ENCODE assay signal across 19 mouse cellular contexts in genomic region chr5:63891241-63891640, GRCm38 (mm10).
A peak's percentile ranks its signal among the peaks of the same experiment; 100 is the strongest.
DNase-seq lines count a peak whose midpoint lies in the region; ATAC-seq and TF ChIP-seq lines count a peak whose summit lies in the region.
"Had no signal": no experiment of that assay in that cellular context is flagged by ENCODE, and none has a peak within 500 bp of the region (broad histone marks: within the 10 kb centered on the region; RNA-seq: fewer than 3 reads in every experiment).

No protein-coding gene starts in this region.

- H3K27ac ChIP-seq in liver, embryonic 13.5 days: peak overlapping the region; percentile 15; the same call in 1 of the 2 replicates
- peak overlapping the region; percentile 69; the same call in 1 of the 2 replicates for H3K27ac ChIP-seq in lung, embryonic 16.5 days (ENCODE audit: low read length)
- peak overlapping the region; percentile 59; the same call in 1 of the 2 replicates for H3K27ac ChIP-seq in stomach, embryonic 15.5 days
- H3K27ac ChIP-seq in stomach, postnatal 0 days (replicated peaks): 0 out of 2 replicates have a peak overlapping the region, but pooled peaks have one; percentile 18
- H3K27ac ChIP-seq: embryonic facial prominence, embryonic 13.5 days; forebrain, embryonic 13.5 days; heart, embryonic 15.5 days; hindbrain, embryonic 13.5 days had no signal

- no peak overlapping the region for H3K9ac ChIP-seq in liver, embryonic 13.5 days
- H3K9ac ChIP-seq in lung, embryonic 16.5 days (ENCODE audit: low read length): no peak overlapping the region
- H3K9ac ChIP-seq in stomach, embryonic 15.5 days: no peak overlapping the region
- H3K9ac ChIP-seq in stomach, postnatal 0 days (ENCODE audit: low read length): no peak overlapping the region
- H3K9ac ChIP-seq: embryonic facial prominence, embryonic 13.5 days; forebrain, embryonic 13.5 days; heart, embryonic 15.5 days; hindbrain, embryonic 13.5 days had no signal

- no peak for DNase-seq in liver, embryonic 13.5 days
- DNase-seq in liver: no peak
- no peak for DNase-seq in lung, postnatal 14 days
- no peak for DNase-seq in stomach, postnatal 0 days (ENCODE audit: low spot score)
- DNase-seq: adrenal gland, adult 2 months; adrenal gland, postnatal 25 days; cerebellum, adult 18-20 months; cerebellum, adult 9-11 months; cerebellum, postnatal 36 days; gastrocnemius, postnatal 36 days; heart, postnatal 14 days had no signal

- H3K4me3 ChIP-seq in liver, embryonic 13.5 days (replicated peaks): no peak overlapping the region
- H3K4me3 ChIP-seq in lung, embryonic 16.5 days (ENCODE audit: low read length): no peak overlapping the region
- no peak overlapping the region for H3K4me3 ChIP-seq in stomach, embryonic 15.5 days (replicated peaks)
- H3K4me3 ChIP-seq in stomach, postnatal 0 days (ENCODE audit: low read depth, low read length): no peak overlapping the region
- H3K4me3 ChIP-seq: embryonic facial prominence, embryonic 13.5 days; forebrain, embryonic 13.5 days; heart, embryonic 15.5 days; hindbrain, embryonic 13.5 days had no signal

- TF ChIP-seq CTCF in stomach, postnatal 0 days (IDR thresholded peaks at IDR 0.05; ENCODE audit: low read depth): no peak

- peak; percentile 37; the same call in 1 of the 2 replicates for ATAC-seq in liver, embryonic 13.5 days (ENCODE audit: low read depth)
- peak; percentile 62 for ATAC-seq in lung, embryonic 16.5 days (ENCODE audit: low read depth)
- ATAC-seq in stomach, embryonic 15.5 days (ENCODE audit: insufficient read depth, low FRiP score, low read depth): 0 out of 2 replicates have a peak, but pooled peaks have one; percentile 14
- ATAC-seq in stomach, postnatal 0 days (ENCODE audit: low FRiP score, low TSS enrichment): peak; percentile 57; the same call in 1 of the 2 replicates
- ATAC-seq in frontal cortex, adult (ENCODE audit: low TSS enrichment): no peak
- ATAC-seq: forebrain, embryonic 13.5 days had no signal

- H3K4me2 ChIP-seq in liver, embryonic 13.5 days: no peak overlapping the region
- no peak overlapping the region for H3K4me2 ChIP-seq in lung, embryonic 16.5 days (ENCODE audit: low read depth, low read length)
- H3K4me2 ChIP-seq in stomach, embryonic 15.5 days: no peak overlapping the region
- no peak overlapping the region for H3K4me2 ChIP-seq in stomach, postnatal 0 days (replicated peaks; ENCODE audit: low read depth)
- H3K4me2 ChIP-seq: embryonic facial prominence, embryonic 13.5 days; forebrain, embryonic 13.5 days; heart, embryonic 11.5 days; heart, embryonic 15.5 days; hindbrain, embryonic 13.5 days had no signal

- H3K4me1 ChIP-seq in liver, embryonic 13.5 days (replicated peaks): peaks cover 15% of the 10 kb centered on the region
- peaks cover 15% of the 10 kb centered on the region; the same call in 1 of the 2 replicates for H3K4me1 ChIP-seq in lung, embryonic 16.5 days (replicated peaks; ENCODE audit: control insufficient read depth, insufficient read depth, low read length)
- 0 out of 2 replicates have a peak, but pooled peaks cover 15% of the 10 kb centered on the region for H3K4me1 ChIP-seq in stomach, embryonic 15.5 days
- H3K4me1 ChIP-seq in stomach, postnatal 0 days (replicated peaks; ENCODE audit: control insufficient read depth, insufficient read depth): peaks cover 3% of the 10 kb centered on the region; the same call in 1 of the 2 replicates
- H3K4me1 ChIP-seq: embryonic facial prominence, embryonic 13.5 days; forebrain, embryonic 13.5 days; heart, embryonic 15.5 days; hindbrain, embryonic 13.5 days had no signal

- 65% methylated on average over 4 of the region's 4 CpGs for WGBS in liver, embryonic 13.5 days (ENCODE audit: insufficient replicate concordance)
- WGBS in lung, embryonic 16.5 days: 51% methylated on average over 4 of the region's 4 CpGs
- WGBS in stomach, embryonic 15.5 days: 76% methylated on average over 4 of the region's 4 CpGs
- WGBS in stomach, postnatal 0 days: 71% methylated on average over 4 of the region's 4 CpGs

- no peaks in the 10 kb centered on the region for H3K9me3 ChIP-seq in liver, embryonic 13.5 days (replicated peaks)
- H3K9me3 ChIP-seq in lung, embryonic 16.5 days (ENCODE audit: control insufficient read depth, low read length): no peaks in the 10 kb centered on the region; the same call in 1 of the 2 replicates
- H3K9me3 ChIP-seq in stomach, embryonic 15.5 days: no peaks in the 10 kb centered on the region
- H3K9me3 ChIP-seq in stomach, postnatal 0 days (ENCODE audit: control insufficient read depth, low read length): no peaks in the 10 kb centered on the region
- H3K9me3 ChIP-seq: embryonic facial prominence, embryonic 13.5 days; forebrain, embryonic 13.5 days; heart, embryonic 15.5 days; hindbrain, embryonic 13.5 days had no signal

- no peak for TF ChIP-seq EP300 in stomach, postnatal 0 days (optimal IDR thresholded peaks at IDR 0.05)

- H3K36me3 ChIP-seq in liver, embryonic 13.5 days: no peaks in the 10 kb centered on the region
- 0 out of 2 replicates have a peak, but pooled peaks cover 3% of the 10 kb centered on the region for H3K36me3 ChIP-seq in lung, embryonic 16.5 days (ENCODE audit: control insufficient read depth, insufficient read depth, low read length)
- H3K36me3 ChIP-seq in stomach, embryonic 15.5 days: no peaks in the 10 kb centered on the region
- no peaks in the 10 kb centered on the region for H3K36me3 ChIP-seq in stomach, postnatal 0 days (ENCODE audit: control insufficient read depth, insufficient read depth, low read length)
- H3K36me3 ChIP-seq: embryonic facial prominence, embryonic 13.5 days; heart, embryonic 15.5 days; hindbrain, embryonic 13.5 days had no signal

- no peaks in the 10 kb centered on the region for H3K27me3 ChIP-seq in liver, embryonic 13.5 days
- no peaks in the 10 kb centered on the region for H3K27me3 ChIP-seq in lung, embryonic 16.5 days (ENCODE audit: control insufficient read depth, insufficient read depth, low read depth, low read length)
- H3K27me3 ChIP-seq in stomach, embryonic 15.5 days (replicated peaks): no peaks in the 10 kb centered on the region
- H3K27me3 ChIP-seq in stomach, postnatal 0 days (ENCODE audit: control insufficient read depth, insufficient read depth, low read length): no peaks in the 10 kb centered on the region
- H3K27me3 ChIP-seq: embryonic facial prominence, embryonic 13.5 days; forebrain, embryonic 13.5 days; heart, embryonic 15.5 days; hindbrain, embryonic 13.5 days had no signal

Comparison
In these comparisons a context has a peak if more than half of its experiments do, and no peak if none do; other contexts are left out.
1. H3K27ac ChIP-seq: peak in every context shown above with its lines; median percentile 69 in lung, embryonic 16.5 days; 59 in stomach, embryonic 15.5 days; 18 in stomach, postnatal 0 days; 15 in liver, embryonic 13.5 days.